In genomic region chr8:120559654-120560053, GRCm38 (mm10) we compare ENCODE assay signal across 9 mouse cellular contexts. TPM values are rescaled to one million over a fixed set of nuclear protein-coding genes. Genes with fewer than 3 reads are reported as not detected.
DNase-seq lines count a peak whose midpoint lies in the region; ATAC-seq and TF ChIP-seq lines count a peak whose summit lies in the region.
"Had no signal": no experiment of that assay in that cellular context is flagged by ENCODE, and none has a peak within 500 bp of the region (broad histone marks: within the 10 kb centered on the region; RNA-seq: fewer than 3 reads in every experiment).

No protein-coding gene starts in this region.

- H3K27ac ChIP-seq in liver, adult 2 months (replicated peaks; ENCODE audit: insufficient read depth, low read depth, low read length), result no peak overlapping the region
- no peak overlapping the region for H3K27ac ChIP-seq in liver, embryonic 12.5 days
- peak overlapping the region; percentile 86 for H3K27ac ChIP-seq in forebrain, embryonic 12.5 days
- H3K27ac ChIP-seq in limb, embryonic 11.5 days (replicated peaks; ENCODE audit: low read depth, low read length), result no peak overlapping the region

- ATAC-seq in liver, embryonic 12.5 days, result no peak
- ATAC-seq in forebrain, embryonic 12.5 days (ENCODE audit: low FRiP score), result peak; percentile 68
- no peak for ATAC-seq in limb, embryonic 11.5 days (ENCODE audit: insufficient number of reproducible peaks, low FRiP score, low TSS enrichment, low read depth)
- ATAC-seq: liver, postnatal 0 days had no signal

- peak; percentile 60 for TF ChIP-seq CTCF in liver, adult 2 months (IDR thresholded peaks at IDR 0.05; ENCODE audit: low read depth, low read length)

- H3K27me3 ChIP-seq in liver, adult 2 months (ENCODE audit: control insufficient read depth, insufficient read depth, low read length), result no peaks in the 10 kb centered on the region
- H3K27me3 ChIP-seq in liver, embryonic 12.5 days (replicated peaks), result no peaks in the 10 kb centered on the region
- H3K27me3 ChIP-seq in forebrain, embryonic 12.5 days, result peaks cover 4% of the 10 kb centered on the region; the same call in 1 of the 2 replicates
- H3K27me3 ChIP-seq in limb, embryonic 11.5 days (ENCODE audit: control insufficient read depth, insufficient read depth, low read length), result no peaks in the 10 kb centered on the region

- peak; percentile 67 for DNase-seq in liver, adult 2 months (ENCODE audit: extremely low read depth, low read depth, low spot score)
- peak; percentile 51 for DNase-seq in limb, embryonic 11.5 days (ENCODE audit: low spot score)
- peak; percentile 88 for DNase-seq in retina, postnatal 1 day
- no peak for DNase-seq in layer of hippocampus, adult 11-12 months (ENCODE audit: low spot score)
- DNase-seq in spleen, postnatal 36 days (ENCODE audit: low spot score in 2 of 2), result no peak
- DNase-seq: liver, postnatal 0 days; thymus, postnatal 4 days had no signal

- no peak for TF ChIP-seq POLR2A in liver, adult 2 months (IDR thresholded peaks at IDR 0.05; ENCODE audit: extremely low read depth, insufficient read depth, low read length)

- 31% methylated on average over 11 of the region's 11 CpGs for WGBS in liver, adult 2 months
- 77% methylated on average over 11 of the region's 11 CpGs for WGBS in liver, embryonic 12.5 days (ENCODE audit: insufficient replicate concordance)
- 4% methylated on average over 11 of the region's 11 CpGs for WGBS in forebrain, embryonic 12.5 days
- 12% methylated on average over 11 of the region's 11 CpGs for WGBS in limb, embryonic 11.5 days

- H3K9ac ChIP-seq in liver, adult 2 months (ENCODE audit: low read depth, low read length), result no peak overlapping the region
- H3K9ac ChIP-seq in liver, embryonic 12.5 days, result no peak overlapping the region
- peak overlapping the region; percentile 18; the same call in 1 of the 2 replicates for H3K9ac ChIP-seq in forebrain, embryonic 12.5 days
- 0 out of 2 replicates have a peak overlapping the region, but pooled peaks have one; percentile 1 for H3K9ac ChIP-seq in limb, embryonic 11.5 days (ENCODE audit: low read length)
- H3K9ac ChIP-seq: liver, postnatal 0 days had no signal

- no peak overlapping the region for H3K4me2 ChIP-seq in liver, embryonic 12.5 days
- peak overlapping the region; percentile 6; the same call in 1 of the 2 replicates for H3K4me2 ChIP-seq in forebrain, embryonic 12.5 days
- H3K4me2 ChIP-seq in limb, embryonic 11.5 days (ENCODE audit: low read depth, severe bottlenecking), result no peak overlapping the region

- no peak overlapping the region for H3K4me3 ChIP-seq in liver, adult 2 months (ENCODE audit: insufficient read depth, low read depth, low read length)
- H3K4me3 ChIP-seq in liver, embryonic 12.5 days, result no peak overlapping the region
- 0 out of 2 replicates have a peak overlapping the region, but pooled peaks have one; percentile 0 for H3K4me3 ChIP-seq in forebrain, embryonic 12.5 days (replicated peaks)
- H3K4me3 ChIP-seq in limb, embryonic 11.5 days (ENCODE audit: low read depth, low read length), result no peak overlapping the region

- H3K79me2 ChIP-seq in liver, adult 2 months (ENCODE audit: control insufficient read depth, insufficient read depth, low read length), result peaks cover 31% of the 10 kb centered on the region

- H3K4me1 ChIP-seq in liver, adult 2 months (ENCODE audit: control insufficient read depth, insufficient read depth, low read length), result peaks cover 3% of the 10 kb centered on the region
- H3K4me1 ChIP-seq in liver, embryonic 12.5 days, result peaks cover 99% of the 10 kb centered on the region
- peaks cover 100% of the 10 kb centered on the region for H3K4me1 ChIP-seq in forebrain, embryonic 12.5 days
- peaks cover 76% of the 10 kb centered on the region for H3K4me1 ChIP-seq in limb, embryonic 11.5 days (ENCODE audit: control insufficient read depth, insufficient read depth, low read length)

- no peaks in the 10 kb centered on the region for H3K9me3 ChIP-seq in liver, embryonic 12.5 days (replicated peaks)
- H3K9me3 ChIP-seq in forebrain, embryonic 12.5 days, result no peaks in the 10 kb centered on the region
- no peaks in the 10 kb centered on the region for H3K9me3 ChIP-seq in limb, embryonic 11.5 days (ENCODE audit: control insufficient read depth, low read length)

- no peaks in the 10 kb centered on the region for H3K36me3 ChIP-seq in liver, adult 2 months (ENCODE audit: control insufficient read depth, insufficient read depth, low read length)
- H3K36me3 ChIP-seq in liver, embryonic 12.5 days, result peaks cover 100% of the 10 kb centered on the region
- H3K36me3 ChIP-seq in forebrain, embryonic 12.5 days (replicated peaks), result peaks cover 12% of the 10 kb centered on the region
- peaks cover 3% of the 10 kb centered on the region; the same call in 1 of the 2 replicates for H3K36me3 ChIP-seq in limb, embryonic 11.5 days (ENCODE audit: control insufficient read depth, insufficient read depth, low read length)

RNA-seq across cellular contexts. Expression of gene Gins2, which starts 29.4 kb away (rescaled TPM):
- total RNA-seq in liver, adult 2 months (2014; rRNA removed), result 0.37 and 2.3 TPM in 2 replicates
- polyA plus RNA-seq in liver, adult 2 months (2012; rRNA removed), result 1.9 TPM in 2 replicates
- 77.5 and 81.2 TPM in 2 replicates for polyA plus RNA-seq in liver, embryonic 12.5 days (2016; fragmentation: Nextera tagmentation; extraction: Ambion mirVana)
- polyA plus RNA-seq in forebrain, embryonic 12.5 days (2016; fragmentation: Nextera tagmentation; extraction: Ambion mirVana), result 83.2 and 84.8 TPM in 2 replicates
- polyA plus RNA-seq in limb, embryonic 11.5 days (2014; fragmentation: Nextera tagmentation; extraction: Ambion mirVana), result 130 and 132 TPM in 2 replicates

Comparison
In these comparisons a context has a peak if more than half of its experiments do, and no peak if none do; other contexts are left out.
1. RNA of gene Gins2, which starts 29.4 kb away (polyA plus RNA-seq): 130 to 132 TPM in limb, embryonic 11.5 days, 83.2 to 84.8 TPM in forebrain, embryonic 12.5 days and 77.5 to 81.2 TPM in liver, embryonic 12.5 days; 1.9 TPM in liver, adult 2 months; every median in the first group is over 10 times any median in the second.
2. DNase-seq: peak in liver, adult 2 months (single experiment), limb, embryonic 11.5 days (single experiment) and retina, postnatal 1 day (single experiment); none in layer of hippocampus, adult 11-12 months (single experiment) and spleen, postnatal 36 days (0 of 2).
3. H3K9ac ChIP-seq: peak in forebrain, embryonic 12.5 days (single experiment) and limb, embryonic 11.5 days (single experiment); none in liver, adult 2 months (single experiment) and liver, embryonic 12.5 days (single experiment).